Mouse (Mus musculus) effector memory CD4-positive, alpha-beta T cell, adult 5 months (primary cell): ENCODE measurements around the gene Olfr1126. TPM values are rescaled to one million over a fixed set of nuclear protein-coding genes. Genes with fewer than 3 reads are reported as not detected.

Experiments
- polyA plus RNA-seq: library from polyadenylated mRNA; unstranded; fragments of 100-300 nt; shearing (Covaris generic); gene quantifications from one replicate; pipeline ENCODE4 v1.2.1, GENCODE M21; 2017

Gene Olfr1126
- not detected for polyA plus RNA-seq

DNA sequence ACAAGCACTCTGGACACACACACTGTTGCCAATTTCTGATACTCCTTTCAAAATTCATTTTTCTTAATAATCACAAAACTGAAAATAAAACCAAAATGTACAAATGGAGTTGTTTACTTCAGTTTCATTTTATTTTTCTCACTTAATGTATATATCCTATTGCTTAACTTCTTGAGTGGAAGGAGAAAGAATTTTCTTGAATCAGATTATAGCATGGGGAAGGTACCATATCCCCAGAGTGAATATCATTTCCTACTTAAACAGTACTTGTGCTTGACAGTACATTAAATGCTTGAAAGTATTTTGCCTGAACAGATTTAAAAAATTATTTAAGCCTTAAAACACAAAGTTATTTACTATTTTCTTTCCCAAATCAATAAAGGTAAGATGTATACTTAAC, at the start of gene Olfr1126:
Gene Olfr1126, plus strand, starts transcription at position 301 of the 400 bp plus-strand sequence.

DNA sequence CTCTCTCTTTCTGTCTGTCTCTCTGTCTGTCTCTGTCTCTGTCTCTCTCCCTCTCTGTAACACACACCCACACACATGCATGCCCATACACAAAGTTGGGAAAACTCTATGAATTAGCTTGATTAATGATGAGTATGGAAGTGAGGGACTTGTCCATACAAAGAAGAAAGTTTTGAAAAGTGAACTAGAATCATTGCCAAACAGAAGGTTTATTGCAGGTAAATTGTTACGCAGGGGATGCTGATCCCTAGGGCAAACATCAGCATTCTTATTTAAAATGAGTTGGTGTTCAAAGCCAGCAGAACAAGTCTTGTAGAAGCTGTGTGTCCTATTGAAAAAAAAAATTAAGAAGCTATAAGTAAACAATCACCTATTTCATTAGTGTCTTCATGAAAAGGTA, 37.4 kb upstream of the Olfr1126 start, which contains the start of gene Olfr1123:
Gene Olfr1123, plus strand, starts transcription at position 301 of the 400 bp plus-strand sequence.

DNA sequence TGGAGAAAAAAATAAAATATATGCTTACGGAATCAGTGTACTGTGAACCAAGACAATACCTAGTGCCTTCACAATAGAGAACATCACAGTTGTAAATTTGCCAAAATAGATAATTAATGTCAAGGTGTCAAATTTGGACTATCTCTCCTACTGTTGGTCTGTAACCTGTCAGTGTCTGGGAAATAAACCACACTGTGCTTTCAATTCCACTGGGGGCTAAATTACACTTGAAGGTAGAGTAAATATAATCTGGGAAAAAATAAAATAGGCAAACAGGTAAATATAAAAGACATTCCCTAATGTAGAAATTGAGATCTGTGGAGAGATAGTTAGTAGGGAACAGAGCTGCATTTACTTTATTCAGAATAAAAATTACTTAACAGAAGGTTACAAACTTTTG, 23.8 kb upstream of the Olfr1126 start, which contains the start of gene Olfr1124:
Gene Olfr1124, plus strand, starts transcription at position 301 of the 400 bp plus-strand sequence.

GRCm38 (mm10) chr2:87496993-87497392, 43.2 kb downstream of the Olfr1126 start, which contains the start of gene Pramel7:
Gene Pramel7 (minus strand): TSS chr2:87497093.

DNA sequence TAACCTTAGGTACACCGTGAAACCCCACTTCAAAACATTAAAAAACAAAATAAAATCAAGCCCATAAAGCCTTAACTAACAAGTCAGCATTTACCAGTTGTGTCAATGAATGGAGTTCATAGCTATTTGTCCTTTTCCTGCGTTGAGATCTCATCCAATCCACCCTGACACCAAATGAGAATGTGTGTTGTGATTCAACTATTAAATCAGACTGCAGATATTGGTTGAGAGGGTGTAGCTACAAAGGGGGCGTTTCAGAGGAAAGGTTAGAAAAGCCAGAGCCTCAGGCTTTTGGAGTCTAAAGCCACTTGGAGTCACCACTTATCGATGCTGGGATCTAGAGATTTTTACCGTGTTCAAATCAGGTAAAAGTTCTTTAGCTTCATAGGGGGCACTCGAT, 52.5 kb downstream of the Olfr1126 start, which contains the start of gene Pramel6:
Gene Pramel6, plus strand, starts transcription at position 301 of the 400 bp plus-strand sequence.

Other genes with a start within 250 kb of the Olfr1126 start
- gene Olfr1113, start 245.0 kb upstream of the Olfr1126 start, polyA plus RNA-seq, result not detected
- gene Olfr1115, start 205.9 kb upstream of the Olfr1126 start, polyA plus RNA-seq, result not detected
- gene Olfr1116, start 186.4 kb upstream of the Olfr1126 start, polyA plus RNA-seq, result 0.15 TPM
- gene Olfr1118, start 146.4 kb upstream of the Olfr1126 start, polyA plus RNA-seq, result not detected
- gene Olfr1120, start 99.1 kb upstream of the Olfr1126 start, polyA plus RNA-seq, result not detected
- not detected for gene Olfr1121, start 84.1 kb upstream of the Olfr1126 start, polyA plus RNA-seq
- gene Olfr1122, start 68.1 kb upstream of the Olfr1126 start, polyA plus RNA-seq, result 0.35 TPM
- not detected for gene Olfr1123, start 37.3 kb upstream of the Olfr1126 start, polyA plus RNA-seq
- 0.35 TPM for gene Olfr1124, start 23.7 kb upstream of the Olfr1126 start, polyA plus RNA-seq
- not detected for gene Pramel7, start 43.1 kb downstream of the Olfr1126 start, polyA plus RNA-seq
- gene Pramel6, start 52.6 kb downstream of the Olfr1126 start, polyA plus RNA-seq, result not detected
- not detected for gene Olfr153, start 77.8 kb downstream of the Olfr1126 start, polyA plus RNA-seq
- not detected for gene Olfr1128, start 91.6 kb downstream of the Olfr1126 start, polyA plus RNA-seq
- gene Olfr1129, start 119.9 kb downstream of the Olfr1126 start, polyA plus RNA-seq, result not detected
- gene Olfr1130, start 152.2 kb downstream of the Olfr1126 start, polyA plus RNA-seq, result not detected
- not detected for gene Olfr1131, start 173.1 kb downstream of the Olfr1126 start, polyA plus RNA-seq
- gene Olfr1132, start 183.6 kb downstream of the Olfr1126 start, polyA plus RNA-seq, result not detected
- gene Olfr1133, start 193.4 kb downstream of the Olfr1126 start, polyA plus RNA-seq, result not detected
- not detected for gene Olfr1134, start 204.5 kb downstream of the Olfr1126 start, polyA plus RNA-seq
- not detected for gene Olfr1135, start 219.7 kb downstream of the Olfr1126 start, polyA plus RNA-seq
- gene Olfr1136, start 240.0 kb downstream of the Olfr1126 start, polyA plus RNA-seq, result not detected